Mouse (Mus musculus): Measurements from ENCODE around the gene Gcm1. TPM values are rescaled to one million over a fixed set of nuclear protein-coding genes. Genes with fewer than 3 reads are reported as not detected.

Gene Gcm1
- total RNA-seq, 1 experiment from 2014 or later: not detected

DNA sequence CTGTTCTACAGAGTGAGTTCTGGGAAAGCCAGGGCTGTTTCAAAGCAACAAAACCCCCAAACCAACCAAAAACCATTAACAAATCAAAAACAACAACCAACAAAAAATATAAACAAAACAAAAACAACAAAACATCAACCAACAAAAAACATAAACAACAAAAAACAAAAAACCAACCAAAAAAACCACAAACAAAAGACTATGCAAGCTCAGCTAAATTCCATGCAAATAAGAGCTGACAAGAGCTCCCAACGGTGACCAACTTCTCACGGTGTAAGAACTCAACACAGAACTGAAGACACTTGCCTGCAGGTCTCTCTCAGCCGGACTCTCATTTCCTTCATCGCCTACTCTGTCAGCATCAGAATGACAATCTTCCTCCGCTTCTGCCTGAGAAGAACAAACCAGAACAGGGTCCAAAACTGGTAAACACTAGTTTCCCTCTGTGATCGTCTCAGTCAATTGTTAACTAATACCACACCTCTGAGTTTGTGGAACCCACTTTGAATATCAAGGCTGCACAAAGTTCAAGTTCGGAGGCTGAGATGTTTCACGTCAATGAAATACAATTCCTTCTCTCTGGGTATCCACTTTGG lies 52.3 kb downstream of the Gcm1 start:
- no peak for DNase-seq

DNA sequence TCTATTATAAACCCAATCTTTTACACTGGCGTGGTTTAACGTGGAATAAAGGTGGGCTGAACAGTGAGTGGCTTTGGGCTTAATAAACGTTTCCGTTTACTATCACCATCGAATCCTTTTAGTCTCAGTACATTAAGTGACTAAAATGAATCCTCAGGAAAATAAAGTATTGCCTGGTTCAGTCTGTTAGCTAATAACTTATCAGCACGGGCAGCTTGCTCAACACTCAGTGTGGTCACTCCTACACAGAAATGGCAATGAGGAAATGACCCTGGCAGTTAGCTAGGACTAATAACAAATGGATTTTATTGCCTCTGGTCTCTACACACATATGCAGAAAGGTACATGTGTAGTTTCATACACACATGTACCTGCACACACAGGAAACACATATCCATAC lies 53.2 kb downstream of the Gcm1 start:
- DNase-seq: peak; percentile 61

- DNase-seq: no peak
Observed at GRCm38 (mm10) chr9:78105501-78105932, 53.8 kb downstream of the Gcm1 start.

- DNase-seq: no peak
Observed at GRCm38 (mm10) chr9:78106821-78107220, 55.1 kb downstream of the Gcm1 start.

- no peak for DNase-seq
Observed at GRCm38 (mm10) chr9:78107582-78107911, 55.8 kb downstream of the Gcm1 start.

- DNase-seq: peak; percentile 87
Observed at GRCm38 (mm10) chr9:78107912-78108795, 56.4 kb downstream of the Gcm1 start.

DNA sequence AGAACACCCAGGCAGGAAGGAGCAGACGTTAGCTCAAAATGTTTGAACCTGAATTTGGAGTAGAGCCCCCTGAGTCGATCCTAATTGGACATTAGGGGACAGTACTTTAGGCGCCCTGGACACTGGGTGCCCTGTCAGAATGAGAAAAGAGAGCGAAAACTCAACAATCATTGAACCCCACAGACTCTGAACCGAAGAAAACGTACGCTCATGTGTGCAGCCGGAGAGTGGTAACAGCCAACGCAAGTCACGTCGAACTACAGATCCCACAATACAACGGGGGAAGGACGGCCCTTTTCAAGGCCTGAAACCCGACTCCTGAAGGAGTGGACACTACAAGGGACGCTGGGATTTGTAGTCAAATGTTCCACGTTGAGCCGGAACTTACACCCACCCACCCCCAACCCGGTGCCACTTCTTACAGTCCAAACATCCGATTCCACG lies 57.1 kb downstream of the Gcm1 start, which contains the start of the genes Fbxo9 and Ick:
TSS of gene Fbxo9 (minus strand) at position 270 of the 444 bp plus-strand sequence.
TSS of gene Ick (plus strand) at position 397 of the 444 bp plus-strand sequence.
- DNase-seq: peak; percentile 93

DNA sequence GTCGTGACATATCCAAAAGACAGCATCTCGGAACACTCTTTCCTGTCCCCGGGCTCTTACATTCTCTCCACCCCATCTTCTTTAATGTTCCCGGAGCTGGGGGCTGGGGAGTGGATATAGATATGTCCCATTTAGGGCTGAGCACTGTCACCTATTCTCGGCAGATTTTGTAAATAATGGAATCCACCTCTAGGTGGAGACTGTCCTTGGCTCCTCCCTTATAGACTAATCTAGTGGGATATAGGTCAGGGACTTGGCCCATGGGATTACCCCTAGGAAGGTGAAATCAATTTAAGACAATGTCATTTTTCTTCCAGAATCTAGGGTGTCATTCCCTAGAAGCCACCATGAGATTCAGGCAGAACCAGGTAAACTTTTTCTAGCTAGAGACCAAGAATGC lies 57.9 kb downstream of the Gcm1 start:
- DNase-seq: no peak

- DNase-seq: no peak
Observed at GRCm38 (mm10) chr9:78111456-78111855, 59.7 kb downstream of the Gcm1 start.

- peak; percentile 95 for DNase-seq
Observed at GRCm38 (mm10) chr9:78112770-78113537, 61.2 kb downstream of the Gcm1 start.

GRCm38 (mm10) chr9:78113538-78113885 lies 61.8 kb downstream of the Gcm1 start:
- no peak for DNase-seq

Other genes starting within 250 kb of the Gcm1 start
- 285 and 347 TPM in 2 replicates for gene Elovl5, start 134.6 kb upstream of the Gcm1 start, total RNA-seq (2021)
- gene Fbxo9, start 57.1 kb downstream of the Gcm1 start, total RNA-seq (2021): 87.2 and 89.9 TPM in 2 replicates
- 20.2 and 21.8 TPM in 2 replicates for gene Ick, start 57.3 kb downstream of the Gcm1 start, total RNA-seq (2021)
- gene Gsta4, start 130.8 kb downstream of the Gcm1 start, total RNA-seq (2021): 58.5 and 58.7 TPM in 2 replicates
- gene Gsta1, start 178.7 kb downstream of the Gcm1 start, total RNA-seq (2021): not detected in 2 replicates
- gene Gm3776, start 205.2 kb downstream of the Gcm1 start, total RNA-seq (2021): not detected in 2 replicates
- not detected in 2 replicates for gene Gm10639, start 238.0 kb downstream of the Gcm1 start, total RNA-seq (2021)